Mouse (Mus musculus) layer of hippocampus, postnatal 25 days (tissue): ENCODE measurements around the gene Mif. TPM values are rescaled to one million over a fixed set of nuclear protein-coding genes. Genes with fewer than 3 reads are reported as not detected.

ENCODE experiments used
- DNase-seq, 2 experiments: peaks; one replicate each; pipeline ENCODE4 v3.0.0; 2022; ENCODE audit warnings: mixed read lengths in 2 of 2, low spot score in 1 of 2; ENCODE audit errors: extremely low spot score in 1 of 2
- total RNA-seq, 2 experiments: library from RNA; stranded (reverse); gene quantifications; 2 replicates each; pipeline ENCODE4 v1.2.3; 2021

Mif gene
- total RNA-seq, 2 experiments from 2014 or later, result 420 to 504 TPM

GRCm38 (mm10) chr10:75873543-75874170, 13.6 kb upstream of the Mif start:
- no peak for DNase-seq

DNA sequence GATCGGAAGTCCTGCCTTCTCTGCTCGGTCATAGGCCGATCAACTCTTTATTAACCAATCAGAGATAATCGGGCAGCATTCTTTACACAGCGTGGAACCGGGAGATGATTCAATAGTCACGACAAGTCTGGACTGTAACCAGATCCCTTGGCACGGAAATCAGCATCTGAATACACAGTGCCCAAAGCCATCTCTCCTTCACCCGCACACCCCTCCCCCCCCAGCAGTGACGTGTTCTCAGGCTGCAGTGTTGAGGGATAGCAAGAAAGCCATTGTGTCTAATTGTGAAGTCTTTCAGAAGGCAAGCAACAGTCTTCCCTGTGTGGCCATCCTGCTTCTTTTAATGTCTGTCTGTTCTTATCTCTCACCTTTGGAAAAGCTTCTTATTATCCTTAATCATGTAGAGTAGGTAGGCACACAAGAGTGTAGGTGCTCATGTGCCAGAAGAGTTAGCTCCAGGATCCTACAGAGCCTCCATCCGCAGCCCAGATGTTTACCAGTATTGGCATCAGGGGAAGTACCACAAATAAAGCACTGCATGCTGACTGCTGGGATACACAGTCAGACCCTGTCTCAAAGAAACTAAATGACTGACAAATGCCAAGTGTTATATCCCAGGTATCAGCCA, 13.0 kb upstream of the Mif start:
- peak; percentile 45 to 68 for DNase-seq

- DNase-seq, result no peak
These were observed 12.2 kb upstream of the Mif start for GRCm38 (mm10) chr10:75872025-75872914.

GRCm38 (mm10) chr10:75861587-75861986, 1.5 kb upstream of the Mif start:
- no peak for DNase-seq

GRCm38 (mm10) chr10:75860746-75861145, 706 bp upstream of the Mif start:
- no peak for DNase-seq

GRCm38 (mm10) chr10:75859107-75859746, 813 bp downstream of the Mif start:
- no peak for DNase-seq

- DNase-seq, result no peak
These were observed 2.4 kb downstream of the Mif start for GRCm38 (mm10) chr10:75857598-75857997.

GRCm38 (mm10) chr10:75856976-75857375, 3.1 kb downstream of the Mif start:
- no peak for DNase-seq

GRCm38 (mm10) chr10:75856155-75856907, 3.7 kb downstream of the Mif start:
- DNase-seq, result no peak

DNA sequence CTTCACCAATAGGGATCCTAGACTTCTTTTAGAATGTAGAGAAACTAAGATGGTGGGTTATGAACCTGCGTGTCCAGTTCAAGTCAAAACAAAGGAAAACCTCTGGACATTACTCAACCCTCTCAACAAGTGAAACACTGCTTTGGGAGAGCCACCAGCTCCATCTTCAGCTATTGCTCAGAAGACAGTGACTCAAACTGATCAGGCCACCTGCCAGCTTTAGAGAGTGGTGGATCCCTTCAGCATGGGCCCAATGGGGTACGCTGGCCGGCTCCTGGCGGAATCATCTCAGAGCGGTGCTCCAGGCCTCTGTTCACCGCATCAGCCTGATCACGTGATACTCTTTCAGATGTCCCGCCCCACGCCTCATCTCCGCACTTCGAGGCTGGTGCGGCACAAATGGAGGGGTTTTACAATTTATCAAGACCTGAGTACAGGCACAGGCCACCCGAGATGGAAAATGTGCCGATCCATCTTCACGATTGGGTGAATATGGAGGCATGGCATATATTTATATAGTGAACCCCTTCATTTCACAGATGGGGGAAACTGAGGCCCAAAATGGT, 4.5 kb downstream of the Mif start:
- DNase-seq, result no peak

- DNase-seq, result no peak
These were observed 5.2 kb downstream of the Mif start for GRCm38 (mm10) chr10:75854791-75855190.

DNA sequence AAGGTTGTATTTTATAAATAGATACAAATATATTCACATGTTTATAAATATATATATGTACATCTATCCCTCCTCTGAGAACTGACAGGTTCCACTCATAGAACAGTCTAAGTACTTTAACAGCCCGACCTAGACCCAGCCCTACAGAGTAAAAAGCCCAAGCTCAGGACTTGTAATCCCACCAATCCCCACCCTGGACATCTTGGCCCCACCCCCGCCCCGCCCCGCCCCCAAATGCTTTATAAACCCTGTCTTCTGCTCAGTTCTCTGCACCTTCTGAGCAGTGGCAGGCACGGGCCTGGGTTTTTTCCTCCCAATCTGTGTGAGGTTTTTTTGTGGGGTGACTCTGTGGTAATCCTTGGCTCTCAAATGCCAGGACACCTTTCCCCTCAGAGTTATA, 5.9 kb downstream of the Mif start:
- no peak for DNase-seq

- DNase-seq, result peak; percentile 66 to 92
These were observed 6.6 kb downstream of the Mif start for GRCm38 (mm10) chr10:75853452-75853851.

DNA sequence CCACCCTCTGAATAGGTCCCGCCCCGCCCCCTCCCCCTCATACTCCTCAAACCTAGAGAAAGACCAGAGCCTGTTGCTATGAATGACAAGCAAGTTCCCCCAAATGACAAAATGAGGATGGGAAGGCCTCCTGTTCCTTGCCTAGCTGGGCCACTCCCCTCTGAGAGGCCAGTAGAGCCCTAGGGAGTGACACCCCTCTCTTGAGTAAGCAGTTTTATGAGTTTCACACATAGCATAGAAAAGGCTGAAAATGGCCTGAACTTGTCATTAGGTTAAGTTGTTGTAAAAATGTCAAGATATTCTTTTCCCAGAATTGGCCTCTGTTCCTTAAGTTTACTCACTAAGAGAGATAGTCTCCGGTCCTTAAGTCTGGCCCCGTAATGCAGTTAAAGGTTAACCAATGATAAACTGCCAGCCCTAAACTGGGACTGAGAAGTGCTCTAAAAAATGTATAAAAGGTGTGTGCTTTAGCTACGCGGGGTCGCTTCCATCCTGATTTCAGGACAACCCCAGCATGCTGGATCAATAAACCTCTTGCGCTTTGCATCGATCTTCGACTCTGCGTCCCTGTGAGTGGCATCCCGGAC, 7.4 kb downstream of the Mif start:
- DNase-seq, result no peak

- DNase-seq, result no peak
These were observed 8.4 kb downstream of the Mif start for GRCm38 (mm10) chr10:75851681-75852080.

DNA sequence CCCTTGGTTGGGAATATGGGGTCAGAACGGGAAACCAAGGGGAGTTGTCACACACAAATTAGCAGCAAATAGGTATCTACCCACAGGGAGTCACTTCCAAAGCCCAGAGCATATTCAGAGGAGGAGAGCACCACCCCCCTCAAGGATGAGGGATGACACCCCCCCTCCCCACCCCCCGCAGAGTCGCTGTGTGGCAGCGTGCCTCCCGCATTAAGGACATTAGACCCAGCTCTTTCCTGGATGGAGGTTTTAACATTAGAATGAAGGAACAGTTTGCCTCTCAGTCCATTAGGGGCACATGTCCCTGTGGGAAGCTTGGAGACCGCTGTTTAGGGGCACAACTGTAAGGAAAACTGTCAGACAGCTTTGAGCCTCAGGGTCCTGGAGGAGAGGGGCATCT, 9.0 kb downstream of the Mif start:
- DNase-seq, result no peak

GRCm38 (mm10) chr10:75848382-75848781, 11.7 kb downstream of the Mif start:
- no peak for DNase-seq

- DNase-seq, result no peak
These were observed 14.6 kb downstream of the Mif start for GRCm38 (mm10) chr10:75845306-75845930.

DNA sequence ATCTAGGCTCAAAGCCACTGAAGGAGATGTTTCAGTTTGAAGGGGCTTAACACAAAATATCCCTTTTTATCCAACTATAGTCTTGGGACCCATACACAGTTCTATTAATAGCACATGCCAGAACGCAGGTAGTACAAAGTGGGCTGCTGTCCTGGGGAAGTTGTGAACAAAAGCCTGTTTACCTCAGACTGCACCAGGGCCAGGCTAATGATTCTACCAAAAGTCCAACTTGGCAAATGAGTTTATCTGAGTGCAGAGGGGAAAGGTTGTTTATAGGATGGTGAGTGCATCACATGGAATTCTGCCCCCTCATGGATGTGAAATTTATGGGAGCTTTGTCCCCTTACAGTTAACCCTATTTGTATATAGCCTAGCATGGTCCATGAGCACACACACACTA, 15.2 kb downstream of the Mif start:
- no peak for DNase-seq
